Mouse (Mus musculus) hematopoietic multipotent progenitor cell, adult 10-12 weeks (in vitro differentiated cells): Measurements from ENCODE around the gene Ccdc110. TPM values are rescaled to one million over a fixed set of nuclear protein-coding genes. Genes with fewer than 3 reads are reported as not detected.

Experiments used
- polyA plus RNA-seq: library from polyadenylated mRNA; stranded (reverse); fragments of >175 nt; gene quantifications from 2 replicates; pipeline ENCODE4 v1.2.3, GENCODE M21; 2012; ENCODE audit warnings: low replicate concordance

Ccdc110 gene
- not detected in 2 replicates for polyA plus RNA-seq

DNA sequence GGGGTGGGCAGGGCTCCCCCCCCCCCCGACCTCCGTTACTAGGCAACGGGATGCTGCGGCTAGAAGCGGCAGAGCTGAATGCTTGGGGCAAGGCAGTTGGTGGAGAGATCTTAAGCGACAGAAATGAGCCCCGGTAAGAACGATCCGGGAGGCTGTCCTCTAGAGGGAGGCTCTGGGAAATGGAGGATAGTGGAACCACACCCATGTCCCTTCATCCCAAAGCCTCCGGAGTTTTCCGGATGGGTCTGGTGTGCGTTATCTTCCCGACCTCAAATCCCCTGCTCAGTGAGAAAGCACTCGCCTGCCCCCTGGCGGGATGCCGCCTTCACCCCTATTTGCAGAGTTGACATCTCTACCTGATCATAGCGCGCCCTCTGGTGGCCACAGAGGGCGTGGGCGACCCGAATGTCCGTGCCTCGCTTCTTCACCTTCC lies at the start of gene Ccdc110:
TSS of gene Ccdc110 (plus strand) at position 38 of the 433 bp plus-strand sequence.

DNA sequence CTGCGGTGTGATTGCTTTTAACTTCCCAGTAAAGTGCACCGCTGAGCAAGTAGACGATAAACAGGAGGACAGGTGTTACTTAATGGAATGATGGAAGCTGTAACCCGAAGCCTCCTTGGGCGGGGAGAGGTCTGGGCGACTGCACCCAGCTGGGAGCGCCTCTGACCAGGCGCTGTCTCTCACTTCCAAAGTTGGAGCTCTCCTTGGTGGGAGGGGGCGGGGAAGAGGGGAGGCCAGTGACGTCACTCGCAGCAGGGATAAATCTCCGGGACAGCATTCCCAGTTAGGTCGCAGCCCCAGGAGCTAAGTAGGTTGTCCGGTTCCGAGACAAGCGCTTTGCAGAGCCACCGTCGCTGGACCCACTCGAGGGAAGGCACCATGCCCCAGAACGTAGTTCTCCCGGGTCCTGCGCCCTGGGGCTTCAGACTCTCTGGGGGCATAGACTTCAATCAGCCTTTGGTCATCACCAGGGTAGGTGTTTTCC lies 49.2 kb upstream of the Ccdc110 start, which contains the start of gene Pdlim3:
TSS of gene Pdlim3 (plus strand) at position 260 of the 484 bp plus-strand sequence.

DNA sequence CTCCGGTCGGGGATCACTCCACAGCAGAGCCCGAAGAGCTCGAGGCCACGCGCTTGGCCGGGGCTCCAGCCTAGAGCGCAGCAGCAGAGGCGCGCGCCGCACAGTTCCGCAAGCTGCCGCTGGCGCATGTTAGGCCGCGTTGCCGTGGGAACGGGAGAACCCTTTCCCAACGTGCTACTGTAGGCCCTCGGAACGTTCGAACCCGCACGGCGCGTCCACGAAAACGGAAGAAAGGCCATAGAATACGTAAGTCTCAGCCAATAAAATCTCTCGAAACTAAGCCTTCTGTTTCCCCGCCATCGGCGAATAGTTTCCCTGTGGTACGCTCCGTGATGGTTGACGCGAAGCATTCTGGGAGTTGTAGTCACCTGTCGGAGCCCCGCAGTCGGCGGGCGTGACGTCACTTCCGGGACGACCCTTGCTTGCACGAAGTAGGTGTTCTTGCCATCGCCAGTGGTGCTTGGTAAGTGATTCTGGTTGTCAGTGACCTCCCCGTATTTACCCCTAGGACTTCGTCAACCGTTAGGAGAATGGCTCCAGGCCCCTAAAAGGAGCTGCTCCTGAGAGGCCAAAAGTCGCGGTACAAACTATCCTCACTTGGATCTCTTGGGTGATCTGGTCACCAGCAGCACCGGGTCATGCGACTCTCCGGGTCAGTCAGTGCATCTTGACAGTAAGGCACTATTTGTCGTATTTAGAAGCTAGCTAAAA lies 40.9 kb downstream of the Ccdc110 start, which contains the start of the genes 1700029J07Rik and Ufsp2:
TSS of gene 1700029J07Rik (minus strand) at position 127 of the 711 bp plus-strand sequence.
TSS of gene Ufsp2 (plus strand) at position 403 of the 711 bp plus-strand sequence.

Other genes with a start within 250 kb of the Ccdc110 start
- gene Pdlim3, start 49.2 kb upstream of the Ccdc110 start, polyA plus RNA-seq = 0.77 and 1.1 TPM in 2 replicates
- 0.12 and 0.30 TPM in 2 replicates for gene 1700029J07Rik, start 40.6 kb downstream of the Ccdc110 start, polyA plus RNA-seq
- gene Ufsp2, start 40.9 kb downstream of the Ccdc110 start, polyA plus RNA-seq = 0.73 and 2.2 TPM in 2 replicates
- 0.11 TPM in 1 of 2 replicates, not detected in the other for gene Lrp2bp, start 64.7 kb downstream of the Ccdc110 start, polyA plus RNA-seq
- gene Ankrd37, start 71.1 kb downstream of the Ccdc110 start, polyA plus RNA-seq = 5.6 and 10.0 TPM in 2 replicates
- gene Cfap97, start 217.2 kb downstream of the Ccdc110 start, polyA plus RNA-seq = 1.7 and 2.6 TPM in 2 replicates
- 6.2 and 26.5 TPM in 2 replicates for gene Snx25, start 217.5 kb downstream of the Ccdc110 start, polyA plus RNA-seq